Mouse (Mus musculus) left cerebral cortex, postnatal 14 days (tissue): Measurements from ENCODE around the gene Gclc. TPM values are rescaled to one million over a fixed set of nuclear protein-coding genes. Genes with fewer than 3 reads are reported as not detected.

Experiments
- DNase-seq, 2 experiments: peaks; one replicate each; pipeline ENCODE4 v3.0.0; 2021 to 2022; ENCODE audit warnings: low spot score in 2 of 2, mixed read lengths in 1 of 2
- intact Hi-C: fragments of 180-260 bp; cut with DNase I; formaldehyde crosslinking; loops from one replicate; pipeline ENCODE4 v1.15.1; 2025
- long read RNA-seq, 2 experiments: library from polyadenylated mRNA; stranded (forward); transcript quantifications; one replicate each; pipeline ENCODE4 v2.0.0; 2021
- total RNA-seq, 2 experiments: library from RNA; stranded (reverse); gene quantifications; 2 replicates each; pipeline ENCODE4 v1.2.3; 2021

Gene Gclc
- total RNA-seq: 10 to 100 TPM; 35.1 to 36.3 TPM
- long read RNA-seq, experiment 1, transcript Gclc-201 (16 exons, 3,423 nt): major isoform, 81 of 99 reads
- long read RNA-seq, experiment 1, partial matches to known transcripts: 5 of 99 reads
- long read RNA-seq, experiment 1, other reads (novel, unspliced or antisense): 13 of 99 reads
- long read RNA-seq, experiment 2, transcript Gclc-201 (16 exons, 3,423 nt): major isoform, 64 of 82 reads
- long read RNA-seq, experiment 2, partial matches to known transcripts: 5 of 82 reads
- long read RNA-seq, experiment 2, other reads (novel, unspliced or antisense): 13 of 82 reads

DNA sequence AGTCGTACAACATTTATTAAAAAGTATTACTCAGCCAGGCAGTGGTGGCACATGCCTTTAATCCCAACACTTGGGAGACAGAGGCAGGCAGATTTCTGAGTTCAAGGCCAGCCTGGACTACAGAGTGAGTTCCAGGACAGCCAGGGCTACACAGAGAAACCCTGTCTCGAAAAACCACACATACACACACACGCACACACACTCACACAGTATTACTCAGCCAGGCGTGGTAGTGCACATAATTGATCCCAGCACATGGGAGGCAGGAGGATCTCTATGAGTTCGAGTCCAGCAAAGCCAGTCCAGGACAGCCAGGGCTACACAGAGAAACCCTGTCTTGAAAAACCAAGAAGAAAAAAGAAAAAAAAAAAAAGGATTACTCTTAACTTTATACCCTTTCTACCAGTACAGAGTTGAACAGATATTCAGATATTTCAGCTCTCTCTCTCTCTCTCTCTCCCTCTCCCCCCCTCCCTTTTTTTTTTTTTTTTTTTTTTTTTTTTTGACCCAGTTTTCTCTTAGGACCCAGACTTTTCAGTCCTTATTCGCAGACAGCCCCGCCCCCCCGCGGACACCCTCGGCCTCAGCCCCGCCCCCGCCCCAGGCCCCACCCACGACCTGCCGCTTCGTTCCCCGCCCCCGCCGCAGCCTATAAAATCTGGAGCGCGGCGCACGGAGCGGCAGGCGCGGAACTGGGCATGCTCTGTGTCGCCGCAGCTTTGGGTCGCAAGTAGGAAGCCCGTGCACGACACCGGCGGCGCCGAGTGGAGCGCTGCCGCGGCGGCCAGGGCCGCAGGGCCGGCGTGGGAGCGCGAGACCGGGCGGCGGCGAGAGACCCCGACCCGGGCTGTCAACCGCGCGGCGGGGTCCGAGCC lies at the start of gene Gclc:
Gene Gclc (plus strand): TSS at position 683 of the 875 bp plus-strand sequence.
- DNase-seq: peak; percentile 90 to 93
- intact Hi-C loops: loop anchor here (5.0 kb wide), 1 partner anchor 97 kb away; no protein-coding TSS in a partner anchor

DNA sequence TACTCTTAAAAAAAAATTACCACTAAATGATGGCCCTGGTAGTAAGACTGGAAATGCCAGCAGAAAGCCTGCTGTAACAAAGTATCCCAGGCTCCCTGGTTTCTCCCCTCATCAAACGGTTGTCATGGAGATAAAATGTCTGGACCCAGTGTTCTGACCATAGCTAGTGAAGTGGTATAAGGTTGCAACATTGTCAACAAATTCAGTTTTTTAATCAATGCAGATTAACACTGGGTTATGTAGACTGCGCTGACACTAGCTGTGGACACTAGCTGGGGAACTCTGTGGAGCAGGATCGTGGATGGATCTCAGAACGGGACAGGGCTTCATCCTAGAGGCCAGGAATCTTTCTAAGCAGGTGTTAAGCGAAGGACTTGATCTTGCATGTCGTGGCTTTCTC lies 47.8 kb upstream of the Gclc start:
- DNase-seq: no peak
- intact Hi-C loops: no loop called here

DNA sequence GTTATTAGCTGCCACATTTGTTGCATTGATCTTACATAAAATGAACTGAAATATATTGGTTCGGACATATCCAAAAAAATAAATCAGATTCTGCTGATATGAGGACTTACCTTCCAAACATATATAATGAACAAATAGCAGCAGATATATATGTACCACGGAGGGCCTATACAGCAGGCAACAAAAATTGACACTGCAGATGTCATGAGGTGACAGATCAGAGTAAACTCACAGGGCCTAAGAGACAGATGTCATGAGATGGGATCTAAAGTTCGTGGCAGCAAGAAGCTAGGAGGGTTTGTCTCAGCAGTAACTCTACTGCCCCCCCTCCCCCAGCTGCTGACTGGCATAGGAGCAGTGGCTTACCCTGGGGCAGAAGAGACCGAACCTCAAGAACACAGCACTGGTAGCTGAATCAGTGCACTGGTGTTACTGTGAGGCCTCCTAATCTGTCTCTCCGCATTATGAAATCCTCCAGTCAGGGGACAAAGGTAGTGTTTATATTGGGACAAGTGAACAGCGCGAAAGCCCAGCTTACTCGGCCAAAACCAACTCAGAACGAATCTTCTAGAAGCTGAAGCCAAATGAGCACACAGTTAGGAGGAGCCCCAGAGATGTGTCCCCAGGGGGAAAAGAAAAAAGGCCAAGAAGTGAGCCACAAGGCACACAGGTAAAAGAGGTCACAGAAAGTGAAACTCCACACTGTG lies 46.7 kb upstream of the Gclc start:
- intact Hi-C loops: no loop called here
- no peak for DNase-seq

DNA sequence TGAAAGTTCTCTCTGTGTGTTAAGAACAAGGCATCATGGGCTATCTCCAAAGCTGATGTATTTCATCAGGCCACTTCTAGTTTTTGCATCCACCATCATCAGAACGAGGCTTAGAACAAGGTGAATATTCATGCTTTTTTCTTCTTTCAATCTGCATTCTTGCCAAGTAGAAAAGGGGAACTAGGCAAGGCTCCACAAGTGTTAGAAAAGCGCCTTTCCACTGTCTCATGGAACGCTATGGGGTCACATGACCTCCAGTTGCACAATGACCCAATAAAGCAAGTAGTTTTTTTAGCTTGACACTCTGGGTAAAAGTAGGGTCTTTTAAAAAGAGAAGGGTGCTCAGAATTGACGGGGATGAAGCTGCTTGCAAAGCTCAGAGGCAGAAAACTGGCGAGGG lies 45.4 kb upstream of the Gclc start:
- peak in 1 of 2 experiments; percentile 13 for DNase-seq
- intact Hi-C loops: no loop called here

DNA sequence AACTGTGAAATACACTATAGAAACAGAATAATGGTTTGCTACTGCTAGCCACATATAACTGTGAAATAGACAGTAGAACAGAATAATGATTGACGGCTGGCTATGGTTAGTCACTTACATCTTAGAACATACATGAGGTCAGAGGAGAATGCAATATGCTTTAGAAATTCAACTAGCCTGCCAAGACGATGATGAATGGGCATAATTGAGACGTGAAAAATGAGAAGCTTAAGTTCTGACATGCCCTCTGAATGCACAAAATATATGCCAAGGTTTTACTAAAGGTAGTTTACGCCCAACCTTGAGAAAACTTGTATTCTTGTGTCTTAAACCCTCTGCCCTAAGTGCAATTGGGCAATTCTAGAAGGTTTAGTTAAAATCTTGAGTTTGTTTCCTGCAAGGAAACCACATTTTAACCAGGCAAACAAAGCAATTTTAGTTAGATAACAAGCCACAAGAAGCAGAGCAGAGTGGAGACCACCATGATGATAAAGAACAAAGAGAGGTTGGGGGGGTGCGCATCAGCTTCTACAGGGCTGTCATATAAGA lies 43.2 kb upstream of the Gclc start:
- intact Hi-C loops: no loop called here

DNA sequence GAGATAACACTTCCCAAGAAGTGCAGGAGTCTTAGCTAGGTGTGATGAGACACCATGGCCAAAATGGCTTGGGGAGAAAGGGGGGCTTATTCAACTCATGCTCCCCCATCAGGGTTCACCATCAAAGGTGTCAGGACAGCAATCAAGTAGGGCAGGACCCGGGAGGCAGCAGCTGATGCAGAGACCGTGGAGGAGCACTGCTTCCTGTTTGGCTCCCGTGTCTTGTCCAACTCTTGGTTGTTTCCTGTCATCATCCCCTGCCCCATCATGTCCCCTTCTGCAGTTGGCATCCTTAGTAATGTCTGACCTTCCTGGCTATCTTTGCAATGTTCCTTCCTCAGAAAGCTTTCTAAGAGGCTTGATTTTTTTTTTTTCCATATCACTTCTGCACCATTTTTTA lies 41.5 kb upstream of the Gclc start:
- intact Hi-C loops: no loop called here
- no peak for DNase-seq

More for the DNA sequence above, 43.2 kb upstream of the Gclc start:
- DNase-seq: no peak

DNA sequence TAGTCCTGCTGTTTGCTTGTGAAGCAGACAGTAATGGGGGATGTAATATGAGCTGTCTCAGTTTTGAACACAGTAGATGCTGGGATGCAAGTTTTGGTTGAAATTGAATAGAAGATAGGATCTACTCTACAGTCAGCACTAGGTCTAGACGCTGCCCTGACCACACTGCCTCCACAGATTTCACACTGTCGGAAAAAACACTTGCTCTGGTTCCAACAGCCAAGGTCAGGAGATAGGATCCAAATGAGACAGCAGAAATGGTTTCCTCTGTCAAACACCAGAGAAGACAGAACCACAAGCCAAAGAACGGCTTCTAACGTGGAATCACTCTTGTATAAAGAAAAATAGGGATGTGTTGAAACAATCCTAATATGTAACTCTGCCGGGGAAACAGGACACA lies 41.0 kb upstream of the Gclc start:
- DNase-seq: no peak
- intact Hi-C loops: no loop called here

DNA sequence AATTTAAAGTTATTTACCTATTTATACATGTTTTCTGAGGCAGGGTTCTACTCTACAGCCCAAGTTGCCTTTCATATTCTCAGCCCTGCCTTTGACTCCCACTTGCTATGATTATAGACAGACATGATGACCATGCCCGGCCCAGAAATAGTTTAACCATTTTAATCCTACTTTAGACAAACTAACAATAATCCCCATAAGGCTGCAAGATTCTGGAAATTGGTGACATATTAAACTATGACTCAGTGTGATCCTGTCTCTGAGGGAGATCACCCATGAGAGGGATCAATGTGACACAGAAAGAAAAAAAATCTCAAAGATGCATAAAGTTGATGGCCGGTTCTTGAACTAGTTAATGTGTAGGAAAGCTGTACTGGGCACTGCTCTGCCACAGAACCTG lies 39.1 kb upstream of the Gclc start:
- intact Hi-C loops: no loop called here
- no peak for DNase-seq

DNA sequence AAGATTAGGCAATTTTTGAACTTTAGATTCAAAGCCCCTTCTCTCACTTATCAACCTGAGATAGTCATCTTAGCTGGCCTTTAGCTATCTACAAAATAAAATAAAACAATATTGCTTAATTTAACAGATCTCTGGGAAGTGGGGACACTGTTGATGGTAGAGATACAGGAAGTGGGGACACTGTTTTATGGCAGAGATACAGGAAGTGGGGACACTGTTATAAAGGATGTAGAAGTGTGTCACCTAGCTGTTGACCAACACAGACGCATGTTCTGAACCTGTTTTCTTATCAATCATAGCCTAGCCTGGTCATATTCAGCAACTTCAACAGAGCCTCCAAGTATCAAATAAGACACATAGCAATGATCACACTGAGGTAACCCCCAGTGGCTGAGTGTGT lies 38.3 kb upstream of the Gclc start:
- intact Hi-C loops: no loop called here
- DNase-seq: no peak

DNA sequence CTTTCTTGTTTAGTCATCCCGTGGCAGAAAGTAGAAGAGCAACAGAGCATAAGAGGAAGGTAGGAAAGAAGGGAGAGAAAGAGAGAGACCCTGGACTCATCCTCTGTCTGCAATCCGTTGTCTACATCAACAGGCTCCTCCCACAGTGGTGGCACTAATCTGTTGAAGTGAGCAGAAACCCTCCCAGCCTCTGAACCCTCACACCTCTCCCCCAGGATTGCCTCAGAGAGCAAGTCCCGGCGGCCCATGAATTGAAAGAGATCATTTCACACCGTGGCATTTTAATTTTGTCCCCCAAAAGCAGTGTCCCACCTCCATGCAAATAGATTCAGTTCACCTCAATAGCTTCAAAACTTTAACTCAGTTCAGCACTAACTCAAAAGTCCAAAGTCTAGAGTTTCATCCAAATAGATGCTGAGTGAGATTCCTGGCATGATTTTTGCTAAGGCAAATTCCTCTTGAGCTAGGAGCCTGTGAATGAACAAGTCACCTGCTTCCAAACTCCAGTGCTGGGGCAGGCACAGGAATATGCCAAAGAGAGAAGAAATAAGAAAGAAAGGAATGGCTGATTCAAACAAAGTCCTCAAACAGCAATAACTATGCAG lies 36.4 kb upstream of the Gclc start:
- no peak for DNase-seq
- intact Hi-C loops: no loop called here

DNA sequence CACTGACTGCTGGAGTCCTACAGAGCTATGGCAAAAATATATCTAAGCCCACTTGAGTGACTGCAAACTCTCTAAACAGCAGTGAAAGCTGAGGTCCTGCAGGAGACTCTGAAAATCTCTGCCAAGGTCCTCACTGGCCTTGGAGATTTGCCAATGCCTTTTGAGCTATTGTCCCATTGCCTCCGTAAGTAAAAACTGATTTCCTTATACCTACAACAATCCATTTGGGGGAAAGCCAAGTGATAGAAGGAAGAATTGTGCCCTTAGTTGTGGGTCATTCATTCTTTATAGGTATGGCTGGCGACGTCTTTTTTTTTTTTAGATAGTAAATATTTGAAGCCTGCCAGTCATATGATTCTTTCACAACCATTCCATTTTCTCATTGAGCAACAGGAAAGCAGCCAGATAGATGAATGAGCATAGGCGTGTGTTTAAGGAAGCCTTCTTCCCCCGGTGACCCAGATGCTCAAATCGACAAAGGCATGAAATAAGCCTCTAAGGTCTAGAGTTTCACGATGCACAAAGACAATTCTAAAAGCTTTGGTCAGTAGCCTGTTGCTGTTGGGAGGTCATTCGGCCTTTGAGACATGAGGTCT lies 35.4 kb upstream of the Gclc start:
- DNase-seq: no peak
- intact Hi-C loops: no loop called here

DNA sequence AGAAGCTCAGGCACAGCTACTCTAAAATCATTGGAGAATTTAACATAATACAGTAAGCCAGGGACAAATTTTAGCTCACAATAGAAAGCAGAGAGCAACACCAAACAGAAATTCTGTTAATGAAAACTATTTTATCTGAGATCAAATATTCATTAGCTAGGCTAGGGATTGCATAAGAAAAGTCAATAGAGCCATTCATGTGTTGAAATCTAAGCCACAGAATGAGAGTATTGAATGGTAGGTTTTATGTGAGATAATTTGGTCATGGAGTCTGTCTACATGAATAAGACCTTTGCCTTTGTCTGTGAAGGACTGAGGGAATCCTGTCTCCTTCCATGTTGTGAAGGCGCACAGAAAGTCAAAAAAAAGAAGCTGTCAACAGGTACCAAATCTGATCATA lies 34.7 kb upstream of the Gclc start:
- no peak for DNase-seq
- intact Hi-C loops: no loop called here

DNA sequence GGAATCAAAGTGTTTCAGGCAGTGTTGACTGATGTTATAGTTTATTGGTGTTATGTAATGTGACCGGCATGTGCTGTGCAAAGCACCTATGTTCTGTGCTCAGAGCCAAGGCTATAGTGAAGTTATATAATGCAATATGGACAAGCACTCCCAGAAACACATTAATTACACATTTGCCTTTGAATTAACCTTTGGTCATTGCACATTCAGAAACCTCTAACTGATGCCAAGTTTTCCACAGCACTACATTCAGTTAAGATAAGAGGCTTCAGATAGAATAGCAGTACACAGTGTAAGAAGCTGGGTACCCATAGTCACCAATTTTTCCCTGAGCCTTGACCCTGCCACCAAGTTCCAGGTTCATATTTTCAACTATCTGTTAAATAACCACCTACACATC lies 32.0 kb upstream of the Gclc start:
- intact Hi-C loops: no loop called here
- DNase-seq: no peak

DNA sequence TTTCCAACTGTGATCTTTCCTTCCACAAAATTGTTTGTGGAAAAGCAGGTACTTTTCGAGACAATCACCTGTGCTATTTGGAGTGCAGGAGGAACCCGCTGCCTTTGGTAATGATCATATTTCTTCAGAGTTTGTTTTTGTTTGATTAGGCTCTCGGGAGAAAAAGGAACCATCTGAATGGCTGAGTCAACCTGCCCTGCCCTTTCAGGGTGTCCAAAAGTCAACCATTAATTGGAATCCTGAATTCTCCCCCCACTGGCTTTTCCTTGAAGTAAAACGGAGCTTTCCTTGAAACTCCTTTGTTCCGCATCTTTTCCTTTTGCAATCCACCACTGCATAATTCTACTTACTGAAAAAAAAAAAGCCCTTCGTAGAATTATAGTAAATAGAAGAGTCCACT lies 30.1 kb upstream of the Gclc start:
- intact Hi-C loops: no loop called here
- no peak for DNase-seq

DNA sequence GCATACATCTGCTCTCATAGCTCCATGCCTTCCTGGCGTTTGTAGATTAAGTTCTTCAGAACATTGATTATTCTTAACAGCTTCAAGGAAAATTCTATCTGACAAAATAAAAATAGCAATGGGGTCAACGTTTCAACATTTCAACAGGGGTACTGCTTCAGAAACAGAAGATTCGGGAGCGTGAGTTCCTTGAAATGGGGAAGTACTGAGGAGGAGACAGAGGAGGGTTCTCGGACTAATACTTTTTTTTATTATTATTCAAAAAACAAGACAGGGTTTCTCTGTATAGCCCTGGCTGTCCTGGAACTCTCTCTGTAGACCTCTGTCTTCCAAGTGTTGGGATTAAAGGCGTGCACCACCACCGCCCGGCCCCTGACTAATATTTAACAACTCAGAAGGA lies 28.9 kb upstream of the Gclc start:
- no peak for DNase-seq
- intact Hi-C loops: no loop called here

DNA sequence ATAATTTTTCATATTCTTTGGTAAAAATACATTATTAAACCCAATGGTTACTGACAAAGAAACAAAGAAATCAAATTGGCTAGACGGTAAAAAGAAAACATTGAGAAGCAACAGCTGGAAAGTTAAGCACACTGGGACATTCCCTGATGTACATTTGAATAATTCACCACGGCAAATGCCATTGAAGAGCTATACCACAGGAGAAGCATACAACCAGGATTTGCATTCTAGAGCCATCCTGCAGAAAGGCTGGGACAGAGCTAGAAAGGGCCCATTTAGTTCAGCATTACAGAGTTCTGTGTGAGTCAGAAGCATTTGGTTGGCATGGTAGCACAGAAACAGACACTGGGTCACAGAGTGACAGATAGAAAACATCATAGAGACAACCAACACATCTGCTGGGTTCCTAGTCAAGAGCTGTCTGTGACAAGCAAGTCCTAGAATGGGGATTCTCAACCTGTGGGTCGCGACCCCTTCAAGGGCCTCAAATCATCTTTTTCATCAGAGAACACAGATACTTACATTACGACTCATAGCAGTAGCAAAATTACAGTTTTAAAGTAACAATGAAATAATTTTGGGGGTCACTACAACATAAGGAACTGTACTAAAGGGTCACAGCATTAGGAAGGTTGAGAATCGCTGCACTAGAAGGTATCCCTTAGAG lies 28.2 kb upstream of the Gclc start:
- intact Hi-C loops: no loop called here
- no peak for DNase-seq

DNA sequence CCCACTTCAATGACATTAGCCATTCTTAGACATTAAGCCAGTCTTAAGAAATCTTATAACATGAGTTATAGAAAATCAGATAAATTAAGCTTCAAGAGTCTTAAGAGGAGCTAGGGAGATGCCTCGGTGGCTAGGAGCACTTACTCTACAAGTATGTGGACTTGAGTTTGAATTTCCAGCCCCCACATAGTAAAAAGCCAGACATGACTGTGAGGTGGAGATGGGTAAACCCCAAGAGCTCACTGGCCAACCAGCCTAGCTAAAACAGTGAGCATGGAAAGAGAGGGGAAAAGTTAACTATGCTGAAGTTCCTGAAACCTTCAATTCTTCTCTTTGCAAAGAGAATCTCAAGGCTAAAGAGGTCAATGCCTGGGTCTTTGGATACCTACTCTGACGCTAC lies 27.3 kb upstream of the Gclc start:
- no peak for DNase-seq
- intact Hi-C loops: no loop called here

DNA sequence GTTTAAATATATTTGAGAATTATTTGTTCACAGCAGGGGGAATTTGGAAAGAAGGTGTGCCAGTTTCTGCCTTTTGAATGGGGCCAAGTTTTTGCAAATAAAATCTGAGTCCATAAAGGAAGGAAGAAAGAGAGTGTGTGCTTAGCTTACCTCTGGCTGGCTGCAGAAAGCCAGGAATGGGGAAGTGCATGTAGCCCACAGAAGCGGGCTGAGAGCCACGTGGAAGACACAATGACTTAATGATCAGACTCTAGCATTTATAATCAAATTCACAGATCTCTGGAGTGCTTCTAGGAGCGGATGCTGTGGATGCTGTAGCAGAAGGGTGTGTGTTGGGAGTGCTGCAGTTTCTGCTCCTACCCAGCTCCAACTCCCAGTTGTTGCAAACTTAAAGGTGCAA lies 22.3 kb upstream of the Gclc start:
- no peak for DNase-seq
- intact Hi-C loops: no loop called here
